Mouse (Mus musculus): ENCODE data around the gene Cers3. TPM values are rescaled to one million over a fixed set of nuclear protein-coding genes. Genes with fewer than 3 reads are reported as not detected.

Cers3 gene
- polyA plus RNA-seq, 1 experiment from 2014 or later = 7.6 TPM

- H3K9ac ChIP-seq (replicated peaks; ENCODE audit: low read depth, low read length) = no peak overlapping the region
- no peak overlapping the region for H3K27ac ChIP-seq (ENCODE audit: low read length)
- H3K4me1 ChIP-seq (ENCODE audit: control insufficient read depth, insufficient read depth, low read length) = no peaks in the 10 kb centered on the region
- WGBS = 95% methylated on average over 17 of the region's 17 CpGs
- no peak for ATAC-seq (ENCODE audit: insufficient number of reproducible peaks, insufficient read depth, low FRiP score, low read depth)
- H3K9me3 ChIP-seq (ENCODE audit: control insufficient read depth, low read depth, low read length) = no peaks in the 10 kb centered on the region
- H3K27me3 ChIP-seq (ENCODE audit: control insufficient read depth, insufficient read depth, low read length) = no peaks in the 10 kb centered on the region
- H3K4me2 ChIP-seq (replicated peaks; ENCODE audit: low read depth, low read length) = no peak overlapping the region
- no peak overlapping the region for H3K4me3 ChIP-seq (ENCODE audit: low read depth, low read length)
- H3K36me3 ChIP-seq (ENCODE audit: control insufficient read depth, insufficient read depth, low read length) = no peaks in the 10 kb centered on the region
Measured at GRCm38 (mm10) chr7:66733431-66733830, 9.9 kb upstream of the Cers3 start.

GRCm38 (mm10) chr7:66733882-66734281, 9.4 kb upstream of the Cers3 start:
- no peaks in the 10 kb centered on the region for H3K27me3 ChIP-seq (ENCODE audit: control insufficient read depth, insufficient read depth, low read length)

GRCm38 (mm10) chr7:66734466-66734865, 8.8 kb upstream of the Cers3 start:
- 90% methylated on average over 4 of the region's 4 CpGs for WGBS
- ATAC-seq (ENCODE audit: insufficient number of reproducible peaks, insufficient read depth, low FRiP score, low read depth) = no peak

More at GRCm38 (mm10) chr7:66733882-66734281, 9.4 kb upstream of the Cers3 start:
- Histone ChIP-seq H3K9me3 (ENCODE audit: control insufficient read depth, low read depth, low read length) (no peaks in the 10 kb centered on the region), H3K27ac (ENCODE audit: low read length) (no peak overlapping the region), H3K4me1 (ENCODE audit: control insufficient read depth, insufficient read depth, low read length) (no peaks in the 10 kb centered on the region), H3K4me3 (ENCODE audit: low read depth, low read length) (no peak overlapping the region), H3K36me3 (ENCODE audit: control insufficient read depth, insufficient read depth, low read length) (no peaks in the 10 kb centered on the region), H3K4me2 (replicated peaks; ENCODE audit: low read depth, low read length) (no peak overlapping the region), H3K9ac (replicated peaks; ENCODE audit: low read depth, low read length) (no peak overlapping the region)
- ATAC-seq (ENCODE audit: insufficient number of reproducible peaks, insufficient read depth, low FRiP score, low read depth) = no peak
- 92% methylated on average over 11 of the region's 11 CpGs for WGBS

GRCm38 (mm10) chr7:66734993-66735392, 8.3 kb upstream of the Cers3 start:
- no peaks in the 10 kb centered on the region for H3K4me1 ChIP-seq (ENCODE audit: control insufficient read depth, insufficient read depth, low read length)

More at GRCm38 (mm10) chr7:66734466-66734865, 8.8 kb upstream of the Cers3 start:
- no peaks in the 10 kb centered on the region for H3K9me3 ChIP-seq (ENCODE audit: control insufficient read depth, low read depth, low read length)
- H3K27me3 ChIP-seq (ENCODE audit: control insufficient read depth, insufficient read depth, low read length) = no peaks in the 10 kb centered on the region
- H3K4me1 ChIP-seq (ENCODE audit: control insufficient read depth, insufficient read depth, low read length) = no peaks in the 10 kb centered on the region
- no peak overlapping the region for H3K4me3 ChIP-seq (ENCODE audit: low read depth, low read length)
- H3K36me3 ChIP-seq (ENCODE audit: control insufficient read depth, insufficient read depth, low read length) = no peaks in the 10 kb centered on the region
- no peak overlapping the region for H3K27ac ChIP-seq (ENCODE audit: low read length)
- no peak overlapping the region for H3K4me2 ChIP-seq (replicated peaks; ENCODE audit: low read depth, low read length)
- H3K9ac ChIP-seq (replicated peaks; ENCODE audit: low read depth, low read length) = no peak overlapping the region

GRCm38 (mm10) chr7:66737418-66737817, 5.9 kb upstream of the Cers3 start:
- no peaks in the 10 kb centered on the region for H3K9me3 ChIP-seq (ENCODE audit: control insufficient read depth, low read depth, low read length)
- no peaks in the 10 kb centered on the region for H3K4me1 ChIP-seq (ENCODE audit: control insufficient read depth, insufficient read depth, low read length)
- no peak overlapping the region for H3K4me2 ChIP-seq (replicated peaks; ENCODE audit: low read depth, low read length)
- H3K27ac ChIP-seq (ENCODE audit: low read length) = no peak overlapping the region
- no peak for ATAC-seq (ENCODE audit: insufficient number of reproducible peaks, insufficient read depth, low FRiP score, low read depth)
- H3K36me3 ChIP-seq (ENCODE audit: control insufficient read depth, insufficient read depth, low read length) = no peaks in the 10 kb centered on the region
- 84% methylated on average over 4 of the region's 4 CpGs for WGBS
- no peak overlapping the region for H3K9ac ChIP-seq (replicated peaks; ENCODE audit: low read depth, low read length)
- no peaks in the 10 kb centered on the region for H3K27me3 ChIP-seq (ENCODE audit: control insufficient read depth, insufficient read depth, low read length)
- no peak overlapping the region for H3K4me3 ChIP-seq (ENCODE audit: low read depth, low read length)

More at GRCm38 (mm10) chr7:66734993-66735392, 8.3 kb upstream of the Cers3 start:
- no peak overlapping the region for H3K27ac ChIP-seq (ENCODE audit: low read length)
- no peak overlapping the region for H3K4me2 ChIP-seq (replicated peaks; ENCODE audit: low read depth, low read length)
- H3K27me3 ChIP-seq (ENCODE audit: control insufficient read depth, insufficient read depth, low read length) = no peaks in the 10 kb centered on the region
- H3K36me3 ChIP-seq (ENCODE audit: control insufficient read depth, insufficient read depth, low read length) = no peaks in the 10 kb centered on the region
- WGBS = 72% methylated on average over 6 of the region's 6 CpGs
- no peak for ATAC-seq (ENCODE audit: insufficient number of reproducible peaks, insufficient read depth, low FRiP score, low read depth)
- H3K4me3 ChIP-seq (ENCODE audit: low read depth, low read length) = no peak overlapping the region
- H3K9me3 ChIP-seq (ENCODE audit: control insufficient read depth, low read depth, low read length) = no peaks in the 10 kb centered on the region
- H3K9ac ChIP-seq (replicated peaks; ENCODE audit: low read depth, low read length) = no peak overlapping the region

GRCm38 (mm10) chr7:66741008-66741407, 2.3 kb upstream of the Cers3 start:
- Histone ChIP-seq H3K4me3 (ENCODE audit: low read depth, low read length) (no peak overlapping the region), H3K27ac (ENCODE audit: low read length) (no peak overlapping the region), H3K27me3 (ENCODE audit: control insufficient read depth, insufficient read depth, low read length) (no peaks in the 10 kb centered on the region), H3K36me3 (ENCODE audit: control insufficient read depth, insufficient read depth, low read length) (no peaks in the 10 kb centered on the region), H3K4me2 (replicated peaks; ENCODE audit: low read depth, low read length) (no peak overlapping the region), H3K9me3 (ENCODE audit: control insufficient read depth, low read depth, low read length) (no peaks in the 10 kb centered on the region), H3K9ac (replicated peaks; ENCODE audit: low read depth, low read length) (no peak overlapping the region), H3K4me1 (ENCODE audit: control insufficient read depth, insufficient read depth, low read length) (no peaks in the 10 kb centered on the region)
- no peak for ATAC-seq (ENCODE audit: insufficient number of reproducible peaks, insufficient read depth, low FRiP score, low read depth)
- WGBS = 83% methylated on average over 5 of the region's 5 CpGs

- ATAC-seq (ENCODE audit: insufficient number of reproducible peaks, insufficient read depth, low FRiP score, low read depth) = no peak
- 78% methylated on average over 8 of the region's 8 CpGs for WGBS
- H3K36me3 ChIP-seq (ENCODE audit: control insufficient read depth, insufficient read depth, low read length) = no peaks in the 10 kb centered on the region
Measured at GRCm38 (mm10) chr7:66741412-66741811, 1.9 kb upstream of the Cers3 start.

GRCm38 (mm10) chr7:66746972-66747371, 3.7 kb downstream of the Cers3 start:
- Histone ChIP-seq H3K27me3 (ENCODE audit: control insufficient read depth, insufficient read depth, low read length) (no peaks in the 10 kb centered on the region), H3K4me3 (ENCODE audit: low read depth, low read length) (no peak overlapping the region), H3K9me3 (ENCODE audit: control insufficient read depth, low read depth, low read length) (no peaks in the 10 kb centered on the region), H3K9ac (replicated peaks; ENCODE audit: low read depth, low read length) (no peak overlapping the region), H3K4me1 (ENCODE audit: control insufficient read depth, insufficient read depth, low read length) (no peaks in the 10 kb centered on the region), H3K36me3 (ENCODE audit: control insufficient read depth, insufficient read depth, low read length) (no peaks in the 10 kb centered on the region), H3K4me2 (replicated peaks; ENCODE audit: low read depth, low read length) (no peak overlapping the region), H3K27ac (ENCODE audit: low read length) (no peak overlapping the region)
- WGBS = 60% methylated on average over 7 of the region's 7 CpGs
- no peak for ATAC-seq (ENCODE audit: insufficient number of reproducible peaks, insufficient read depth, low FRiP score, low read depth)

More at GRCm38 (mm10) chr7:66741412-66741811, 1.9 kb upstream of the Cers3 start:
- Histone ChIP-seq H3K4me2 (replicated peaks; ENCODE audit: low read depth, low read length) (no peak overlapping the region), H3K27me3 (ENCODE audit: control insufficient read depth, insufficient read depth, low read length) (no peaks in the 10 kb centered on the region), H3K4me1 (ENCODE audit: control insufficient read depth, insufficient read depth, low read length) (no peaks in the 10 kb centered on the region), H3K9me3 (ENCODE audit: control insufficient read depth, low read depth, low read length) (no peaks in the 10 kb centered on the region), H3K27ac (ENCODE audit: low read length) (no peak overlapping the region), H3K9ac (replicated peaks; ENCODE audit: low read depth, low read length) (no peak overlapping the region), H3K4me3 (ENCODE audit: low read depth, low read length) (no peak overlapping the region)

GRCm38 (mm10) chr7:66749998-66750397, 6.7 kb downstream of the Cers3 start:
- Histone ChIP-seq H3K27ac (ENCODE audit: low read length) (no peak overlapping the region), H3K4me3 (ENCODE audit: low read depth, low read length) (no peak overlapping the region), H3K4me1 (ENCODE audit: control insufficient read depth, insufficient read depth, low read length) (no peaks in the 10 kb centered on the region), H3K9me3 (ENCODE audit: control insufficient read depth, low read depth, low read length) (no peaks in the 10 kb centered on the region), H3K27me3 (ENCODE audit: control insufficient read depth, insufficient read depth, low read length) (no peaks in the 10 kb centered on the region), H3K4me2 (replicated peaks; ENCODE audit: low read depth, low read length) (no peak overlapping the region), H3K9ac (replicated peaks; ENCODE audit: low read depth, low read length) (no peak overlapping the region), H3K36me3 (ENCODE audit: control insufficient read depth, insufficient read depth, low read length) (no peaks in the 10 kb centered on the region)
- no peak for ATAC-seq (ENCODE audit: insufficient number of reproducible peaks, insufficient read depth, low FRiP score, low read depth)
- 79% methylated on average over 1 of the region's 1 CpGs for WGBS

Data from stomach, embryonic 14.5 days (tissue).